ENCODE assay signal across 11 mouse cellular contexts in the genomic region with DNA sequence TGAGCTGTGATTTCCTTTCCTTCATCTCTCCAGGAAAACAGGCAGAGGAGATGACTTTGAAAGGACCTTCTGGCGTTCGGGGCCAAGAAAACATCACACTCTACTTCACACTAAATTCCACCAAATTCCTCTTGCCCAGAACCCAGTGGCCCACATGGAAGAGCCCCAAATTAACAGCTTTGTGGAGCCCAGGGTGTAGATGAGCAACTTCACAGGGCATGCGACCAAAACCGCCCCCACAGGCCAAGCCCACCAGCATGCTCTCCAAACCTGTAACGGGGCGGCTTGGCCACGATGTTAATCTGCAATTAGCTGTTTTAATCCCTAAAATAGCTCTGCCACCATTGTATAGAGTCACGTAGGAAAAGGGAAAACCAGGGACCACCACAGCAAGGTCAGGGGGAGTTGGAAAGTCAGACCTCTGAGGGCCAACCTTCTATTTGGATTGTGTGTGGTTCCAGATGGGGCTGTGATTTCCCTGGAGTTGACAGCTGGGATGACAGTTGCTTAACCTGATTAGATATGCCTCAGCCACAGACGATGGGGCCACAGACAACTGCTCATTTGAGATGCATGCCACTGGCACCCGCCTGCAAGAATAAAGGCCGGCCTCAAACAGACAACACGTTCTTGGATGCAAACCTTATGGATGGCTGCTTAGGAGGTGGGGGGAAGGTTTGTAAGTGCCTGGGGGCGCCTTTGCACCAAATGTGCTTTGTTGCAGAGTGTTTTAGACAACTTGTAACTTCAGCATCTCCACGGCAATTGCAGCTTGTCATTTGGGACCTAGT.
DNase-seq lines count a peak whose midpoint lies in the region; ATAC-seq and TF ChIP-seq lines count a peak whose summit lies in the region.
"Had no signal": no experiment of that assay in that cellular context is flagged by ENCODE, and none has a peak within 500 bp of the region (broad histone marks: within the 10 kb centered on the region; RNA-seq: fewer than 3 reads in every experiment).

No protein-coding gene starts in this region.

- no peaks in the 10 kb centered on the region for H3K36me3 ChIP-seq in heart, embryonic 10.5 days
- H3K36me3 ChIP-seq in embryonic facial prominence, embryonic 14.5 days (ENCODE audit: control insufficient read depth, insufficient read depth, low read length): no peaks in the 10 kb centered on the region
- H3K36me3 ChIP-seq in myocyte (ENCODE audit: control insufficient read depth, insufficient read depth): no peaks in the 10 kb centered on the region

- no peak overlapping the region for H3K4me2 ChIP-seq in embryonic facial prominence, embryonic 14.5 days (ENCODE audit: low read depth, low read length)
- no peak overlapping the region for H3K4me2 ChIP-seq in myocyte (ENCODE audit: low read depth)

- no peak for DNase-seq in heart, embryonic 10.5 days (ENCODE audit: low spot score)
- no peak for DNase-seq in heart, postnatal 25 days (ENCODE audit: low spot score)
- peak; percentile 85 for DNase-seq in embryonic facial prominence, embryonic 14.5 days (ENCODE audit: low spot score)
- peak; percentile 49 for DNase-seq in layer of hippocampus, adult 9-11 months
- DNase-seq in cerebellum, adult 9-10 months: no peak
- DNase-seq in heart, postnatal 36 days: no peak
- DNase-seq in thymus, postnatal 10 days (ENCODE audit: low spot score in 2 of 2): no peak
- DNase-seq: adrenal gland, postnatal 10 days; kidney, adult 18-20 months; liver, postnatal 0 days had no signal

- WGBS in heart, embryonic 10.5 days: 38% methylated on average over 14 of the region's 14 CpGs
- WGBS in embryonic facial prominence, embryonic 14.5 days: 48% methylated on average over 14 of the region's 14 CpGs

- no peaks in the 10 kb centered on the region for H3K27me3 ChIP-seq in heart, embryonic 10.5 days (ENCODE audit: insufficient read depth, poor library complexity, severe bottlenecking)
- H3K27me3 ChIP-seq in embryonic facial prominence, embryonic 14.5 days (replicated peaks; ENCODE audit: control insufficient read depth, insufficient read depth, low read length): no peaks in the 10 kb centered on the region; the same call in 1 of the 2 replicates
- H3K27me3 ChIP-seq in myocyte (ENCODE audit: control insufficient read depth, insufficient read depth, insufficient read length): no peaks in the 10 kb centered on the region

- H3K9ac ChIP-seq in embryonic facial prominence, embryonic 14.5 days (ENCODE audit: low read depth, low read length): no peak overlapping the region
- H3K9ac ChIP-seq: liver, postnatal 0 days had no signal

- H3K79me2 ChIP-seq in myocyte (ENCODE audit: control insufficient read depth, insufficient read depth): no peaks in the 10 kb centered on the region

- intact Hi-C loops in heart, postnatal 25 days (cut with DNase I): no loop called here
- intact Hi-C loops in heart, postnatal 36 days (cut with DNase I): no loop called here

- H3K4me3 ChIP-seq in heart, embryonic 10.5 days: no peak overlapping the region
- H3K4me3 ChIP-seq in embryonic facial prominence, embryonic 14.5 days (ENCODE audit: low read depth, low read length): no peak overlapping the region
- H3K4me3 ChIP-seq in myocyte: no peak overlapping the region

- H3K9me3 ChIP-seq in heart, embryonic 10.5 days: no peaks in the 10 kb centered on the region
- H3K9me3 ChIP-seq in embryonic facial prominence, embryonic 14.5 days (ENCODE audit: control insufficient read depth, low read length): peaks cover 4% of the 10 kb centered on the region; the same call in 1 of the 2 replicates

- H3K27ac ChIP-seq in heart, embryonic 10.5 days: 0 out of 2 replicates have a peak overlapping the region, but pooled peaks have one; percentile 16
- no peak overlapping the region for H3K27ac ChIP-seq in embryonic facial prominence, embryonic 14.5 days (replicated peaks; ENCODE audit: low read depth, low read length)

- peaks cover 23% of the 10 kb centered on the region for H3K4me1 ChIP-seq in heart, embryonic 10.5 days
- H3K4me1 ChIP-seq in embryonic facial prominence, embryonic 14.5 days (ENCODE audit: control insufficient read depth, insufficient read depth, low read length): peaks cover 4% of the 10 kb centered on the region; the same call in 1 of the 2 replicates

- no peak overlapping the region for H3ac ChIP-seq in myocyte (ENCODE audit: control insufficient read depth, insufficient read length)

- no peak for TF ChIP-seq POLR2A in myocyte (IDR thresholded peaks at IDR 0.05; ENCODE audit: insufficient read length, low read depth)

- peak; percentile 76; the same call in 1 of the 2 replicates for ATAC-seq in embryonic facial prominence, embryonic 14.5 days (ENCODE audit: low read depth)
- ATAC-seq: liver, postnatal 0 days had no signal

TF ChIP-seq in myocyte, 11 proteins besides CTCF, POLR2A, EP300 and RAD21:
- TF ChIP-seq POLR2AphosphoS2 (IDR thresholded peaks at IDR 0.05; ENCODE audit: insufficient read length, low read depth): no peak
- TF ChIP-seq MYOD1 (IDR thresholded peaks at IDR 0.05; ENCODE audit: control insufficient read depth in 1 of 3, insufficient read length in 2 of 3, low read depth in 2 of 3): peak in 2 of 3 experiments; percentile 65 to 70
- TF ChIP-seq E2F4 (IDR thresholded peaks at IDR 0.05; ENCODE audit: insufficient read depth): no peak
- TF ChIP-seq MYOG (IDR thresholded peaks at IDR 0.05; ENCODE audit: control insufficient read depth in 1 of 3, insufficient read depth in 1 of 3, insufficient read length in 2 of 3, low read depth in 2 of 3): peak; percentile 9 to 81 (median 65)

Comparison
In these comparisons a context has a peak if more than half of its experiments do, and no peak if none do; other contexts are left out.
1. DNase-seq: peak in embryonic facial prominence, embryonic 14.5 days (single experiment) and layer of hippocampus, adult 9-11 months (single experiment); none in heart, embryonic 10.5 days (single experiment), heart, postnatal 25 days (single experiment), cerebellum, adult 9-10 months (single experiment), heart, postnatal 36 days (0 of 2) and thymus, postnatal 10 days (0 of 2).